ENCODE assay signal across 7 mouse cellular contexts in the genomic region with DNA sequence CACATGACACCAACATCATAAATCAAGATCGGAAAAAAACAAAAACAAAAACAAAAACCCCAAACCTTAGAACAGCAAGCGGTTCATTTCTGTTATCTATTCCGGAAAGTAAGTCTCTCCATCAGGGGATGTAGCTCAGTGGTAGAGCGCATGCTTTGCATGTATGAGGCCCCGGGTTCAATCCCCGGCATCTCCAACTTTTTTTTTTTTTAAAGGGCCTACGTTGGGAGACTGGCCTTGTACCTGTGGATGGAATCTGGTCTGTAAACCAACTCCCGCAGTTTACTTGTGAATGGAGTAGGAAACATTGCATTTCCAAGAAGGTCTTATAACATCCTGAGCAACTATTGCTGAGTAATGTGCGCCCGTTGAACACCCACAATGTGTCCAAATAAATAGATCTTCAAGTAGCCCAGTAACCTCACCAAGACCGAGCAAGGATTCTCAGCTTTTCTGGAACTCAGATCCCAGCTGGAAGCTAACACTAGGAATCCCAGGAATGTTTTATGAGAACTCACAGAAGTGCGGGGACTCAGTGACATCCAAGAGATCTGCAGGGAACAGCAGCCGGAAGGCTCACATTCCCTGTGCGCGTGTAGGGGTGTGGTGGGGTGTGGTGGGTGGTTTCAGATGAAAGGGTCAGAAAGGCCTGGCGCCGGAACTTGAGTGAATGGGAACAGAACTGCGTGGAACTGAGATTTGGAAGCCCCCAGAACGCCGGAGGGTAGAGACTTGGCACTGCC. TPM values are rescaled to one million over a fixed set of nuclear protein-coding genes. Genes with fewer than 3 reads are reported as not detected.
DNase-seq lines count a peak whose midpoint lies in the region; ATAC-seq and TF ChIP-seq lines count a peak whose summit lies in the region.

No protein-coding gene starts in this region.

- H3K4me3 ChIP-seq in megakaryocyte, embryonic 14.5 days (replicated peaks) = peak overlapping the region; percentile 91
- peak overlapping the region; percentile 42 for H3K4me3 ChIP-seq in bone marrow, adult 2 months (replicated peaks; ENCODE audit: control insufficient read depth, low read depth, low read length)
- peak overlapping the region; percentile 4; the same call in 1 of the 2 replicates for H3K4me3 ChIP-seq in forebrain, embryonic 14.5 days (ENCODE audit: low read depth, low read length)
- peak overlapping the region; percentile 45 for H3K4me3 ChIP-seq in kidney, embryonic 14.5 days (ENCODE audit: low read length)

- peak overlapping the region; percentile 14 for H3K4me2 ChIP-seq in forebrain, embryonic 14.5 days (ENCODE audit: low read length)
- peak overlapping the region; percentile 54 for H3K4me2 ChIP-seq in kidney, embryonic 14.5 days (replicated peaks; ENCODE audit: low read depth, low read length)

- no peak overlapping the region for H3K27ac ChIP-seq in bone marrow, adult 2 months (ENCODE audit: control insufficient read depth, insufficient read depth, low read depth, low read length, poor library complexity)
- H3K27ac ChIP-seq in forebrain, embryonic 14.5 days (ENCODE audit: low read depth, low read length) = no peak overlapping the region
- H3K27ac ChIP-seq in kidney, embryonic 14.5 days (ENCODE audit: low read depth, low read length) = peak overlapping the region; percentile 51; the same call in 1 of the 2 replicates

- no peak overlapping the region for H3K9ac ChIP-seq in forebrain, embryonic 14.5 days (ENCODE audit: low read length)
- H3K9ac ChIP-seq in kidney, embryonic 14.5 days (ENCODE audit: low read depth, low read length) = no peak overlapping the region

- H3K9me3 ChIP-seq in megakaryocyte, embryonic 14.5 days = no peaks in the 10 kb centered on the region
- no peaks in the 10 kb centered on the region for H3K9me3 ChIP-seq in forebrain, embryonic 14.5 days (replicated peaks; ENCODE audit: control insufficient read depth, low read length)
- no peaks in the 10 kb centered on the region for H3K9me3 ChIP-seq in kidney, embryonic 14.5 days (ENCODE audit: control insufficient read depth, low read length)

- WGBS in bone marrow, adult 2 months = 60% methylated on average over 20 of the region's 20 CpGs
- 11% methylated on average over 20 of the region's 20 CpGs for WGBS in forebrain, embryonic 14.5 days
- whole genome bisulfite sequencing in kidney, embryonic 14.5 days = 4% methylated on average over 20 of the region's 20 CpGs

- DNase-seq in forebrain, embryonic 14.5 days (ENCODE audit: low spot score) = peak; percentile 72
- DNase-seq in testis, postnatal 10 days (ENCODE audit: low spot score) = no peak

- TF ChIP-seq POLR2A in bone marrow, adult 2 months (IDR thresholded peaks at IDR 0.05; ENCODE audit: borderline replicate concordance, control insufficient read depth, low read depth, low read length) = no peak

- no peaks in the 10 kb centered on the region for H3K27me3 ChIP-seq in megakaryocyte, embryonic 14.5 days (replicated peaks)
- no peaks in the 10 kb centered on the region for H3K27me3 ChIP-seq in forebrain, embryonic 14.5 days (replicated peaks; ENCODE audit: control insufficient read depth, insufficient read depth, low read length)
- H3K27me3 ChIP-seq in kidney, embryonic 14.5 days (ENCODE audit: control insufficient read depth, insufficient read depth, low read length) = no peaks in the 10 kb centered on the region

- peaks cover 15% of the 10 kb centered on the region for H3K36me3 ChIP-seq in megakaryocyte, embryonic 14.5 days (replicated peaks; ENCODE audit: low read length)
- peaks cover 13% of the 10 kb centered on the region for H3K36me3 ChIP-seq in forebrain, embryonic 14.5 days (ENCODE audit: control insufficient read depth, insufficient read depth, low read length)
- peaks cover 9% of the 10 kb centered on the region for H3K36me3 ChIP-seq in kidney, embryonic 14.5 days (ENCODE audit: control insufficient read depth, insufficient read depth, low read length)

- no peak for TF ChIP-seq CTCF in bone marrow, adult 2 months (IDR thresholded peaks at IDR 0.05; ENCODE audit: control insufficient read depth, insufficient read depth, low read length)

- ATAC-seq in megakaryocyte, adult 5-6 weeks (ENCODE audit: poor library complexity, severe bottlenecking) = no peak
- ATAC-seq in forebrain, embryonic 14.5 days = no peak
- ATAC-seq in kidney, embryonic 14.5 days (ENCODE audit: low FRiP score, low TSS enrichment) = peak; percentile 44
- peak; percentile 24; the same call in 1 of the 2 replicates for ATAC-seq in megakaryocyte-erythroid progenitor cell, adult 5-6 weeks (replicated peaks; ENCODE audit: low FRiP score, low TSS enrichment, poor library complexity, severe bottlenecking)

- peaks cover 60% of the 10 kb centered on the region for H3K4me1 ChIP-seq in megakaryocyte, embryonic 14.5 days
- peaks cover 2% of the 10 kb centered on the region; the same call in 1 of the 2 replicates for H3K4me1 ChIP-seq in bone marrow, adult 2 months (ENCODE audit: control insufficient read depth, insufficient read depth, low read length)
- 0 out of 2 replicates have a peak, but pooled peaks cover 7% of the 10 kb centered on the region for H3K4me1 ChIP-seq in forebrain, embryonic 14.5 days (ENCODE audit: control insufficient read depth, insufficient read depth, low read length)
- peaks cover 13% of the 10 kb centered on the region for H3K4me1 ChIP-seq in kidney, embryonic 14.5 days (ENCODE audit: control insufficient read depth, insufficient read depth, low read length)

RNA-seq across cellular contexts. Expression of a gene that starts 19.5 kb away (rescaled TPM):
- 71.3 and 127 TPM in 2 replicates for polyA plus RNA-seq in megakaryocyte, embryonic 14.5 days (2012; ENCODE audit: insufficient read depth, low replicate concordance)
- total RNA-seq in megakaryocyte, adult 5-6 weeks (2015) = 260 and 265 TPM in 2 replicates
- 355 and 414 TPM in 2 replicates for total RNA-seq in megakaryocyte, adult 5-6 weeks (2017)
- polyA plus RNA-seq in bone marrow, adult 2 months (2011; ENCODE audit: insufficient read depth, insufficient read length, low replicate concordance, missing spikeins) = 98.4 and 168 TPM in 2 replicates
- polyA plus RNA-seq in forebrain, embryonic 14.5 days (2014; fragmentation: Nextera tagmentation; extraction: Ambion mirVana) = 981 and 1,199 TPM in 2 replicates
- polyA plus RNA-seq in kidney, embryonic 14.5 days (2014; fragmentation: Nextera tagmentation; extraction: Ambion mirVana) = 715 and 1,051 TPM in 2 replicates
- total RNA-seq in megakaryocyte-erythroid progenitor cell, adult 5-6 weeks (2014; fragmentation: Nextera tagmentation) = 110 and 133 TPM in 2 replicates
- total RNA-seq in megakaryocyte-erythroid progenitor cell, adult 5-6 weeks (2017) = 202 and 258 TPM in 2 replicates

RNA-seq across cellular contexts. Expression of a gene that starts 20.4 kb away (rescaled TPM):
- polyA plus RNA-seq in megakaryocyte, embryonic 14.5 days (2012; ENCODE audit: insufficient read depth, low replicate concordance) = 0.53 and 1.9 TPM in 2 replicates
- total RNA-seq in megakaryocyte, adult 5-6 weeks (2015) = not detected in 2 replicates
- 0.11 TPM in 1 of 2 replicates, not detected in the other for total RNA-seq in megakaryocyte, adult 5-6 weeks (2017)
- polyA plus RNA-seq in bone marrow, adult 2 months (2011; ENCODE audit: insufficient read depth, insufficient read length, low replicate concordance, missing spikeins) = not detected in 2 replicates
- 0.33 TPM in 1 of 2 replicates, not detected in the other for polyA plus RNA-seq in forebrain, embryonic 14.5 days (2014; fragmentation: Nextera tagmentation; extraction: Ambion mirVana)
- 0.16 and 0.41 TPM in 2 replicates for polyA plus RNA-seq in kidney, embryonic 14.5 days (2014; fragmentation: Nextera tagmentation; extraction: Ambion mirVana)
- total RNA-seq in megakaryocyte-erythroid progenitor cell, adult 5-6 weeks (2014; fragmentation: Nextera tagmentation) = not detected in 2 replicates
- 0.56 TPM in 1 of 2 replicates, not detected in the other for total RNA-seq in megakaryocyte-erythroid progenitor cell, adult 5-6 weeks (2017)

RNA-seq across cellular contexts. Expression of a gene that starts 24.4 kb away (rescaled TPM):
- 14.4 and 23.5 TPM in 2 replicates for polyA plus RNA-seq in megakaryocyte, embryonic 14.5 days (2012; ENCODE audit: insufficient read depth, low replicate concordance)
- total RNA-seq in megakaryocyte, adult 5-6 weeks (2015) = 6.6 and 13.9 TPM in 2 replicates
- 15.7 and 29.0 TPM in 2 replicates for total RNA-seq in megakaryocyte, adult 5-6 weeks (2017)
- 12.3 and 36.6 TPM in 2 replicates for polyA plus RNA-seq in bone marrow, adult 2 months (2011; ENCODE audit: insufficient read depth, insufficient read length, low replicate concordance, missing spikeins)
- polyA plus RNA-seq in forebrain, embryonic 14.5 days (2014; fragmentation: Nextera tagmentation; extraction: Ambion mirVana) = 4.7 and 7.0 TPM in 2 replicates
- polyA plus RNA-seq in kidney, embryonic 14.5 days (2014; fragmentation: Nextera tagmentation; extraction: Ambion mirVana) = 7.7 and 14.4 TPM in 2 replicates
- 21.2 and 34.5 TPM in 2 replicates for total RNA-seq in megakaryocyte-erythroid progenitor cell, adult 5-6 weeks (2014; fragmentation: Nextera tagmentation)
- total RNA-seq in megakaryocyte-erythroid progenitor cell, adult 5-6 weeks (2017) = 69.0 and 83.7 TPM in 2 replicates

RNA-seq across cellular contexts. Expression of a gene that starts 31.8 kb away (rescaled TPM):
- polyA plus RNA-seq in megakaryocyte, embryonic 14.5 days (2012; ENCODE audit: insufficient read depth, low replicate concordance) = 36.3 and 36.5 TPM in 2 replicates
- total RNA-seq in megakaryocyte, adult 5-6 weeks (2015) = 46.8 and 49.2 TPM in 2 replicates
- total RNA-seq in megakaryocyte, adult 5-6 weeks (2017) = 19.7 and 26.3 TPM in 2 replicates
- 4.1 and 9.4 TPM in 2 replicates for polyA plus RNA-seq in bone marrow, adult 2 months (2011; ENCODE audit: insufficient read depth, insufficient read length, low replicate concordance, missing spikeins)
- 26.0 and 29.1 TPM in 2 replicates for polyA plus RNA-seq in forebrain, embryonic 14.5 days (2014; fragmentation: Nextera tagmentation; extraction: Ambion mirVana)
- 29.6 and 39.8 TPM in 2 replicates for polyA plus RNA-seq in kidney, embryonic 14.5 days (2014; fragmentation: Nextera tagmentation; extraction: Ambion mirVana)
- total RNA-seq in megakaryocyte-erythroid progenitor cell, adult 5-6 weeks (2014; fragmentation: Nextera tagmentation) = 37.4 and 77.0 TPM in 2 replicates
- 28.5 and 31.3 TPM in 2 replicates for total RNA-seq in megakaryocyte-erythroid progenitor cell, adult 5-6 weeks (2017)

Comparison
In these comparisons a context has a peak if more than half of its experiments do, and no peak if none do; other contexts are left out.
1. H3K4me3 ChIP-seq: peak in every context shown above with its lines; median percentile 91 in megakaryocyte, embryonic 14.5 days; 45 in kidney, embryonic 14.5 days; 42 in bone marrow, adult 2 months; 4 in forebrain, embryonic 14.5 days.
2. ATAC-seq: peak in kidney, embryonic 14.5 days (single experiment) and megakaryocyte-erythroid progenitor cell, adult 5-6 weeks (single experiment); none in megakaryocyte, adult 5-6 weeks (single experiment) and forebrain, embryonic 14.5 days (single experiment).